Mouse (Mus musculus) midbrain, embryonic 16.5 days (tissue): ENCODE results near the gene Dnajc9. TPM values are rescaled to one million over a fixed set of nuclear protein-coding genes. Genes with fewer than 3 reads are reported as not detected.

ENCODE experiments used
- ATAC-seq: fragments of 200-750 bp; cut with Nextera tagmentation; 2 replicates; pipeline ENCODE4 v1.8.0; 2017; ENCODE audit warnings: moderate TSS enrichment
- H3K27ac ChIP-seq: fragments of 300-500 bp; sonication (generic); 2 replicates; pipeline ENCODE4 v1.5.1; 2014; ENCODE audit warnings: mild to moderate bottlenecking, low read length, mixed read lengths
- H3K27me3 ChIP-seq: fragments of 300-500 bp; sonication (generic); 2 replicates; pipeline ENCODE4 v1.6.1; 2014; ENCODE audit warnings: low read depth, low read length, mixed read lengths; ENCODE audit not compliant: control insufficient read depth, insufficient read depth
- H3K36me3 ChIP-seq: fragments of 300-500 bp; sonication (generic); 2 replicates; pipeline ENCODE4 v1.6.1; 2014; ENCODE audit warnings: mild to moderate bottlenecking, low read length, moderate library complexity, mixed read lengths; ENCODE audit not compliant: control insufficient read depth, insufficient read depth
- H3K4me1 ChIP-seq: fragments of 300-500 bp; sonication (generic); 2 replicates; pipeline ENCODE4 v1.6.1; 2014; ENCODE audit warnings: mild to moderate bottlenecking, low read length, mixed read lengths; ENCODE audit not compliant: control insufficient read depth, insufficient read depth
- H3K4me2 ChIP-seq: fragments of 300-500 bp; sonication (generic); 2 replicates; pipeline ENCODE4 v1.6.1; 2014; ENCODE audit warnings: mild to moderate bottlenecking, low read length, mixed read lengths
- H3K4me3 ChIP-seq: fragments of 300-500 bp; sonication (generic); 2 replicates; pipeline ENCODE4 v1.5.1; 2014; ENCODE audit warnings: low read depth, mild to moderate bottlenecking, low read length, moderate library complexity, mixed read lengths
- H3K9ac ChIP-seq: fragments of 300-500 bp; sonication (generic); 2 replicates; pipeline ENCODE4 v1.6.1; 2014; ENCODE audit warnings: low read depth, low read length, mixed read lengths
- H3K9me3 ChIP-seq: fragments of 300-500 bp; sonication (generic); replicated peaks from 2 replicates; pipeline ENCODE4 v1.6.1; 2014; ENCODE audit warnings: mild to moderate bottlenecking, low read length, mixed read lengths; ENCODE audit not compliant: control insufficient read depth, poor library complexity, severe bottlenecking
- WGBS: fragments of 180-500 bp; shearing (Covaris S2); extraction: QIAGEN DNeasy Blood & Tissue Kit; methylation state at CpG from one replicate; pipeline ENCODE4 v1.1.7; 2014; 5-methylcytosine and 5-hydroxymethylcytosine counted together
- polyA plus RNA-seq: library from polyadenylated mRNA; unstranded; fragments of >200 nt; fragmentation: Nextera tagmentation; extraction: Ambion mirVana; gene quantifications from 2 replicates; pipeline ENCODE4 v1.2.1, GENCODE M21; 2015

Gene Dnajc9
- polyA plus RNA-seq, 1 experiment from 2014 or later = 124 TPM

- Histone ChIP-seq H3K4me3 (no peak overlapping the region), H3K27me3 (no peaks in the 10 kb centered on the region), H3K9me3 (no peaks in the 10 kb centered on the region), H3K9ac (no peak overlapping the region), H3K27ac (no peak overlapping the region), H3K4me1 (no peaks in the 10 kb centered on the region), H3K4me2 (no peak overlapping the region), H3K36me3 (peaks cover 10% of the 10 kb centered on the region)
- WGBS = 83% methylated on average over 4 of the region's 4 CpGs
- ATAC-seq = no peak
These were observed 11.6 kb downstream of the Dnajc9 start for GRCm38 (mm10) chr14:20377112-20377521.

GRCm38 (mm10) chr14:20371854-20372253 is 16.9 kb downstream of the Dnajc9 start:
- 96% methylated on average over 1 of the region's 1 CpGs for WGBS
- no peak overlapping the region for H3K9ac ChIP-seq
- no peaks in the 10 kb centered on the region for H3K9me3 ChIP-seq
- no peak overlapping the region for H3K4me3 ChIP-seq
- no peaks in the 10 kb centered on the region for H3K27me3 ChIP-seq
- no peaks in the 10 kb centered on the region for H3K4me1 ChIP-seq
- peaks cover 10% of the 10 kb centered on the region; the same call in 1 of the 2 replicates for H3K36me3 ChIP-seq
- ATAC-seq = no peak
- no peak overlapping the region for H3K27ac ChIP-seq
- no peak overlapping the region for H3K4me2 ChIP-seq

GRCm38 (mm10) chr14:20370798-20371197 is 17.9 kb downstream of the Dnajc9 start:
- H3K4me2 ChIP-seq = no peak overlapping the region
- no peaks in the 10 kb centered on the region for H3K9me3 ChIP-seq
- H3K9ac ChIP-seq = no peak overlapping the region
- H3K27me3 ChIP-seq = no peaks in the 10 kb centered on the region
- 87% methylated on average over 7 of the region's 7 CpGs for WGBS
- H3K4me1 ChIP-seq = no peaks in the 10 kb centered on the region
- peaks cover 10% of the 10 kb centered on the region; the same call in 1 of the 2 replicates for H3K36me3 ChIP-seq
- H3K4me3 ChIP-seq = no peak overlapping the region
- H3K27ac ChIP-seq = no peak overlapping the region
- ATAC-seq = no peak

- Histone ChIP-seq H3K9ac (no peak overlapping the region), H3K4me2 (no peak overlapping the region), H3K4me1 (no peaks in the 10 kb centered on the region), H3K9me3 (no peaks in the 10 kb centered on the region), H3K36me3 (peaks cover 17% of the 10 kb centered on the region), H3K27me3 (no peaks in the 10 kb centered on the region), H3K27ac (no peak overlapping the region), H3K4me3 (no peak overlapping the region)
- ATAC-seq = no peak
- 87% methylated on average over 3 of the region's 3 CpGs for WGBS
These were observed 20.4 kb downstream of the Dnajc9 start for GRCm38 (mm10) chr14:20368271-20368670.

GRCm38 (mm10) chr14:20363230-20363629 is 25.5 kb downstream of the Dnajc9 start:
- Histone ChIP-seq H3K36me3 (peaks cover 38% of the 10 kb centered on the region), H3K9ac (no peak overlapping the region), H3K4me2 (no peak overlapping the region), H3K27ac (no peak overlapping the region), H3K9me3 (no peaks in the 10 kb centered on the region), H3K27me3 (no peaks in the 10 kb centered on the region), H3K4me3 (no peak overlapping the region), H3K4me1 (no peaks in the 10 kb centered on the region)
- ATAC-seq = no peak
- 94% methylated on average over 4 of the region's 4 CpGs for WGBS

- peak; percentile 98 for ATAC-seq
- Histone ChIP-seq H3K27me3 (no peaks in the 10 kb centered on the region), H3K36me3 (peaks cover 7% of the 10 kb centered on the region; the same call in 1 of the 2 replicates), H3K9me3 (no peaks in the 10 kb centered on the region), H3K4me2 (peak within 1 kb of the TSS; percentile 94), H3K4me3 (peak within 1 kb of the TSS; percentile 90), H3K27ac (peak within 1 kb of the TSS; percentile 92), H3K4me1 (peaks cover 21% of the 10 kb centered on the region), H3K9ac (peak within 1 kb of the TSS; percentile 92)
- WGBS = under 1% methylated on average over 42 of the region's 42 CpGs
These were observed 40.6 kb downstream of the Dnajc9 start, which contains the start of the genes Ecd and Fam149b for GRCm38 (mm10) chr14:20347991-20348541. Gene Ecd (minus strand): TSS chr14:20348121. Gene Fam149b (plus strand): TSS chr14:20348162.

GRCm38 (mm10) chr14:20347441-20347990 is 41.2 kb downstream of the Dnajc9 start:
- H3K4me3 ChIP-seq = peak overlapping the region; percentile 90
- 3% methylated on average over 15 of the region's 15 CpGs for WGBS
- peak; percentile 85 for ATAC-seq
- H3K9me3 ChIP-seq = no peaks in the 10 kb centered on the region
- H3K4me2 ChIP-seq = peak overlapping the region; percentile 82
- peaks cover 21% of the 10 kb centered on the region for H3K4me1 ChIP-seq
- peak overlapping the region; percentile 92 for H3K27ac ChIP-seq
- H3K9ac ChIP-seq = peak overlapping the region; percentile 92
- no peaks in the 10 kb centered on the region for H3K27me3 ChIP-seq
- H3K36me3 ChIP-seq = peaks cover 2% of the 10 kb centered on the region; the same call in 1 of the 2 replicates

- no peaks in the 10 kb centered on the region for H3K9me3 ChIP-seq
- no peak overlapping the region for H3K4me2 ChIP-seq
- peaks cover 21% of the 10 kb centered on the region for H3K4me1 ChIP-seq
- H3K27me3 ChIP-seq = no peaks in the 10 kb centered on the region
- no peak for ATAC-seq
- H3K4me3 ChIP-seq = no peak overlapping the region
- 89% methylated on average over 9 of the region's 9 CpGs for WGBS
- H3K9ac ChIP-seq = no peak overlapping the region
- H3K27ac ChIP-seq = no peak overlapping the region
- H3K36me3 ChIP-seq = 0 out of 2 replicates have a peak, but pooled peaks cover 2% of the 10 kb centered on the region
These were observed 42.8 kb downstream of the Dnajc9 start for GRCm38 (mm10) chr14:20345885-20346284.

GRCm38 (mm10) chr14:20340866-20341265 is 47.8 kb downstream of the Dnajc9 start:
- no peaks in the 10 kb centered on the region for H3K27me3 ChIP-seq
- H3K4me2 ChIP-seq = no peak overlapping the region
- H3K9ac ChIP-seq = no peak overlapping the region
- H3K4me3 ChIP-seq = no peak overlapping the region
- no peak overlapping the region for H3K27ac ChIP-seq
- H3K9me3 ChIP-seq = no peaks in the 10 kb centered on the region
- peaks cover 5% of the 10 kb centered on the region for H3K36me3 ChIP-seq
- peaks cover 5% of the 10 kb centered on the region for H3K4me1 ChIP-seq
- WGBS = 88% methylated on average over 7 of the region's 7 CpGs
- no peak for ATAC-seq
